Mouse (Mus musculus): ENCODE measurements at regions not wholly inside any gene's neighbourhood (a gene's known extent, or its start where the extent isn't known, plus 50 kb on each side); places are given as distances from the start of the nearest gene placed in this dataset.
"Not testable (repeated sequence)": the region's sequence is repeated elsewhere in the genome, so short reads cannot be mapped to it uniquely, and the experiment has no call there.

- not testable (repeated sequence) for DNase-seq (ENCODE audit: low spot score in 2 of 2)
These were observed 88.4 kb upstream of the Slc2a12 start for GRCm38 (mm10) chr10:22556401-22556800.

GRCm38 (mm10) chr10:22569250-22570010, 75.4 kb upstream of the Slc2a12 start:
- DNase-seq (ENCODE audit: low spot score in 2 of 2), result not testable (repeated sequence)

- not testable (repeated sequence) for DNase-seq (ENCODE audit: low spot score in 2 of 2)
These were observed 70.8 kb upstream of the Slc2a12 start for GRCm38 (mm10) chr10:22574048-22574447.

GRCm38 (mm10) chr10:22579426-22579825, 65.4 kb upstream of the Slc2a12 start:
- peak; percentile 48 to 69 for DNase-seq (ENCODE audit: low spot score in 2 of 2)

- not testable (repeated sequence) for DNase-seq (ENCODE audit: low spot score in 2 of 2)
These were observed 63.5 kb upstream of the Slc2a12 start for GRCm38 (mm10) chr10:22581300-22581699.

- not testable (repeated sequence) for DNase-seq (ENCODE audit: low spot score in 2 of 2)
These were observed 61.5 kb upstream of the Slc2a12 start for GRCm38 (mm10) chr10:22583306-22583705.

GRCm38 (mm10) chr10:22588587-22588986, 56.2 kb upstream of the Slc2a12 start:
- DNase-seq (ENCODE audit: low spot score in 2 of 2), result not testable (repeated sequence)

GRCm38 (mm10) chr10:22591664-22592063, 53.1 kb upstream of the Slc2a12 start:
- not testable (repeated sequence) for DNase-seq (ENCODE audit: low spot score in 2 of 2)

GRCm38 (mm10) chr10:22592189-22592603, 52.6 kb upstream of the Slc2a12 start:
- DNase-seq (ENCODE audit: low spot score in 2 of 2), result not testable (repeated sequence)

- DNase-seq (ENCODE audit: low spot score in 2 of 2), result not testable (repeated sequence)
These were observed 52.1 kb upstream of the Slc2a12 start for GRCm38 (mm10) chr10:22592752-22593151.
